Mouse (Mus musculus) heart, adult 2 months (tissue): Measurements from ENCODE around the gene Erp44. TPM values are rescaled to one million over a fixed set of nuclear protein-coding genes. Genes with fewer than 3 reads are reported as not detected.

Experiments used
- DNase-seq, 2 experiments: peaks; one replicate each; pipeline ENCODE4 v3.0.0; 2021
- H3K27ac ChIP-seq: fragments of 200-600 bp; 2 replicates; pipeline ENCODE4 v1.8.1; 2022
- H3K27me3 ChIP-seq: fragments of 200-500 bp; 2 replicates; pipeline ENCODE4 v1.6.1; 2012; ENCODE audit warnings: mild to moderate bottlenecking, low read length, inconsistent platforms, mixed read lengths; ENCODE audit not compliant: control insufficient read depth, insufficient read depth
- H3K36me3 ChIP-seq: fragments of 200-500 bp; 2 replicates; pipeline ENCODE4 v1.6.1; 2012; ENCODE audit warnings: low read length, inconsistent platforms; ENCODE audit not compliant: control insufficient read depth, insufficient read depth
- H3K4me1 ChIP-seq: fragments of 200-500 bp; 2 replicates; pipeline ENCODE4 v1.6.1; 2011; ENCODE audit warnings: low read length; ENCODE audit not compliant: control insufficient read depth, insufficient read depth
- H3K4me3 ChIP-seq: fragments of 200-600 bp; 2 replicates; pipeline ENCODE4 v1.8.1; 2022
- H3K79me2 ChIP-seq: fragments of 200-500 bp; replicated peaks from 2 replicates; pipeline ENCODE4 v1.6.1; 2012; ENCODE audit warnings: mild to moderate bottlenecking, inconsistent platforms, low read length, moderate library complexity, mixed read lengths; ENCODE audit not compliant: control insufficient read depth, insufficient read depth
- H3K9ac ChIP-seq: fragments of 200-500 bp; 2 replicates; pipeline ENCODE4 v1.6.1; 2012; ENCODE audit warnings: low read depth, mild to moderate bottlenecking, control low read depth, inconsistent platforms, low read length, mixed read lengths
- CTCF ChIP-seq: fragments of 200-600 bp; IDR thresholded peaks from 2 replicates; pipeline ENCODE4 v1.8.1; 2022; ENCODE audit warnings: antibody characterized with exemption, mild to moderate bottlenecking, moderate library complexity
- EP300 ChIP-seq: fragments of 200-500 bp; IDR thresholded peaks from 2 replicates; pipeline ENCODE4 v1.6.1; 2011; ENCODE audit warnings: low read depth, low read length, control low read depth; ENCODE audit not compliant: insufficient read depth
- POLR2A ChIP-seq: fragments of 200-500 bp; IDR thresholded peaks from 2 replicates; pipeline ENCODE4 v1.6.1; 2011; ENCODE audit warnings: mild to moderate bottlenecking, low read depth, low read length, control low read depth; ENCODE audit not compliant: insufficient read depth
- WGBS: fragments of 180-500 bp; shearing (Covaris S2); methylation state at CpG from one replicate; pipeline ENCODE4 v1.1.7; 2018; 5-methylcytosine and 5-hydroxymethylcytosine counted together
- intact Hi-C: fragments of 180-260 bp; cut with DNase I; formaldehyde crosslinking; loops from one replicate; pipeline ENCODE4 v1.15.1; 2025
- polyA plus RNA-seq: library from polyadenylated mRNA; depleted of rRNA; stranded (reverse); fragments of >200 nt; gene quantifications from 2 replicates; pipeline ENCODE4 v1.2.3, GENCODE M21; 2012
- total RNA-seq, 2 experiments: library from RNA; stranded (reverse); gene quantifications; 2 replicates each; pipeline ENCODE4 v1.2.3; 2021

Gene Erp44
- total and polyA plus RNA-seq, 3 experiments: 10.7 to 30.8 (median 30.1) TPM

DNA sequence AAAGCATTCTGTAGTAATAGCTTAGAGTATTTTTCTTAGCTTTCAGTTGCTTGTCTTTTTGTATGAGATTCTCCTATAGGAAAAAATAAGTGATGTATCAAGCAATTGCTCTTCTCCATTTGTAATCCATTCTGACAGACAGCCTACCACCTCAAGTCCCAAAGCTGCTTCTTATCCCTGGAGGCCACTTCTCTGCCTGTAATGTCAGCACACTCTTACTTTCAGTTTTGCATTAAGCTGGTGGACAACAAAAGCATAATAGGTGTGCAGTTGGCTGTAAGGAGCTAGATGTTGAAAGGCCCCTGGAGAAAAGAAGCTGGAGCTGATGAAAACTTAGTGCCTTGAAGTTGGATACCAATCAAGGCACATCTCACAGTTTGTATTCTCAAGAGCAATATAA is 26.1 kb downstream of the Erp44 start:
- Histone ChIP-seq H3K9ac (no peak overlapping the region), H3K79me2 (peaks cover 3% of the 10 kb centered on the region), H3K27ac (peak overlapping the region; percentile 20), H3K27me3 (no peaks in the 10 kb centered on the region), H3K4me3 (no peak overlapping the region), H3K4me1 (peaks cover 2% of the 10 kb centered on the region), H3K36me3 (peaks cover 3% of the 10 kb centered on the region)
- intact Hi-C loops: no loop called here
- TF ChIP-seq CTCF: no peak
- TF ChIP-seq EP300: no peak
- TF ChIP-seq POLR2A: no peak
- DNase-seq: no peak

- WGBS: 90% methylated on average over 2 of the region's 2 CpGs
- TF ChIP-seq EP300 (no peak), POLR2A (no peak)
- intact Hi-C loops: no loop called here
These were observed 35.1 kb downstream of the Erp44 start for GRCm38 (mm10) chr4:48244280-48244679.

GRCm38 (mm10) chr4:48243737-48244136 is 35.6 kb downstream of the Erp44 start:
- 64% methylated on average over 1 of the region's 1 CpGs for WGBS
- H3K79me2 ChIP-seq: no peaks in the 10 kb centered on the region; the same call in 1 of the 2 replicates
- DNase-seq: no peak
- no peak overlapping the region for H3K27ac ChIP-seq
- no peaks in the 10 kb centered on the region for H3K36me3 ChIP-seq
- no peak overlapping the region for H3K9ac ChIP-seq
- no peaks in the 10 kb centered on the region for H3K27me3 ChIP-seq
- intact Hi-C loops: no loop called here
- no peak overlapping the region for H3K4me3 ChIP-seq
- H3K4me1 ChIP-seq: no peaks in the 10 kb centered on the region
- TF ChIP-seq CTCF (no peak), EP300 (no peak), POLR2A (no peak)

More at GRCm38 (mm10) chr4:48244280-48244679, 35.1 kb downstream of the Erp44 start:
- H3K27ac ChIP-seq: no peak overlapping the region
- H3K79me2 ChIP-seq: no peaks in the 10 kb centered on the region; the same call in 1 of the 2 replicates
- no peak overlapping the region for H3K4me3 ChIP-seq
- no peaks in the 10 kb centered on the region for H3K4me1 ChIP-seq
- H3K36me3 ChIP-seq: no peaks in the 10 kb centered on the region
- DNase-seq: no peak
- no peak overlapping the region for H3K9ac ChIP-seq
- H3K27me3 ChIP-seq: no peaks in the 10 kb centered on the region

DNA sequence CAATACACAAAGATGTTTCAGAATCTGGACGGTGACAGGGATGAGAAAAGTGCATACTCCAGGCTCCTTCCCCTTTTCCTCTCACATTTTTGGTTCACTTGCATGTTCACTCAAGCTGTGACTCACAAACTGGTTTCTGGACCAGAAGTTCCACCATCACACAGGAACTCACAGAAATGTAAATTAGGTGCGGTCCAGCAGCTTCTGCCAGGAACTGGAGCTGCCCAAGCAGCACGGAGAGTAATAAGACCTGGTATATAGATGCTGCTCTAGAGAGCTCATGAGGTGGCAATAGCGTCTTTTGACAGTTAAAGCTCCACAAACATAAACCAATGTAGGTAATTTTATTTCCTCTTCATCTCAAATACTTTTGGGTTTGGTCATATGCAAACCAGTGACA is 36.9 kb downstream of the Erp44 start:
- WGBS: 97% methylated on average over 4 of the region's 4 CpGs
- Histone ChIP-seq H3K79me2 (no peaks in the 10 kb centered on the region; the same call in 1 of the 2 replicates), H3K9ac (no peak overlapping the region), H3K4me1 (no peaks in the 10 kb centered on the region), H3K27ac (no peak overlapping the region), H3K36me3 (no peaks in the 10 kb centered on the region), H3K4me3 (no peak overlapping the region), H3K27me3 (no peaks in the 10 kb centered on the region)
- intact Hi-C loops: no loop called here
- TF ChIP-seq CTCF (no peak), POLR2A (no peak), EP300 (no peak)
- DNase-seq: peak in 1 of 2 experiments; percentile 10

DNA sequence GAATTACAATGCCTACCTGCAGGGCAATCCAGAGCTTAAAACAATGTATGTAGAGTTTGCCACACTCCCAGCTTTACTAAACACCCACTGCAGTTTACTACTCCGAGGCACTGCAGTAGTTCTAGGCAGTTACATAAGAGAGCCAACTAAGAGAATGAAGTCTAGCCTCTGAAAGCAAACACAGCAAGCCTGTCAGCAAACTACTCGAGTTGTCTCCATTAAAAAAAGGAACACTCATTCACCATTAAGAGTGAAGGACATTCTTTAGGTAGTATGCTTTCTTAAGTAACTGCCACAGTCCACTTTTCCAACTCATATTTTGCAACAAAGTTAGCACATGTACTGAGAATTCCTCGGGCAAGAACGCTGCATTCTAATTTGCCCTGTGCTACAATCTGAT is 40.3 kb downstream of the Erp44 start:
- no peaks in the 10 kb centered on the region; the same call in 1 of the 2 replicates for H3K79me2 ChIP-seq
- H3K36me3 ChIP-seq: 0 out of 2 replicates have a peak, but pooled peaks cover 2% of the 10 kb centered on the region
- DNase-seq: no peak
- intact Hi-C loops: no loop called here
- WGBS: 86% methylated on average over 4 of the region's 4 CpGs
- H3K27ac ChIP-seq: no peak overlapping the region
- TF ChIP-seq CTCF (no peak), POLR2A (no peak), EP300 (no peak)
- H3K9ac ChIP-seq: no peak overlapping the region
- H3K27me3 ChIP-seq: no peaks in the 10 kb centered on the region
- H3K4me3 ChIP-seq: no peak overlapping the region
- no peaks in the 10 kb centered on the region for H3K4me1 ChIP-seq

GRCm38 (mm10) chr4:48236721-48237120 is 42.6 kb downstream of the Erp44 start:
- Histone ChIP-seq H3K27ac (no peak overlapping the region), H3K36me3 (0 out of 2 replicates have a peak, but pooled peaks cover 2% of the 10 kb centered on the region), H3K27me3 (no peaks in the 10 kb centered on the region), H3K9ac (no peak overlapping the region), H3K4me3 (no peak overlapping the region), H3K4me1 (no peaks in the 10 kb centered on the region), H3K79me2 (no peaks in the 10 kb centered on the region)
- no peak for DNase-seq
- WGBS: 50% methylated on average over 3 of the region's 3 CpGs
- no peak for TF ChIP-seq CTCF
- TF ChIP-seq POLR2A: no peak
- no peak for TF ChIP-seq EP300
- intact Hi-C loops: no loop called here
